10 mouse cellular contexts compared by ENCODE assay signal in genomic region chr11:6599011-6599681, GRCm38 (mm10). TPM values are rescaled to one million over a fixed set of nuclear protein-coding genes. Genes with fewer than 3 reads are reported as not detected.
DNase-seq lines count a peak whose midpoint lies in the region; ATAC-seq and TF ChIP-seq lines count a peak whose summit lies in the region.
"Had no signal": no experiment of that assay in that cellular context is flagged by ENCODE, and none has a peak within 500 bp of the region (broad histone marks: within the 10 kb centered on the region; RNA-seq: fewer than 3 reads in every experiment).

No protein-coding gene starts in this region.

- 12% methylated on average over 27 of the region's 27 CpGs for WGBS in hindbrain, embryonic 15.5 days
- WGBS in neural tube, embryonic 11.5 days, result 18% methylated on average over 27 of the region's 27 CpGs

- no peaks in the 10 kb centered on the region for H3K27me3 ChIP-seq in hindbrain, embryonic 15.5 days
- no peaks in the 10 kb centered on the region for H3K27me3 ChIP-seq in neural tube, embryonic 11.5 days (ENCODE audit: control insufficient read depth, insufficient read depth, low read length)

- peaks cover 64% of the 10 kb centered on the region for H3K4me1 ChIP-seq in hindbrain, embryonic 15.5 days (replicated peaks)
- H3K4me1 ChIP-seq in neural tube, embryonic 11.5 days (ENCODE audit: control insufficient read depth, insufficient read depth, low read length), result peaks cover 12% of the 10 kb centered on the region; the same call in 1 of the 2 replicates

- no peak for TF ChIP-seq CTCF in left cerebral cortex, adult 2 months (IDR thresholded peaks at IDR 0.05)

- intact Hi-C loops in left cerebral cortex, adult 2 months (cut with DNase I), result no loop called here
- intact Hi-C loops in gastrocnemius, postnatal 36 days (cut with DNase I), result no loop called here
- intact Hi-C loops in left cerebral cortex, postnatal 36 days (cut with DNase I), result no loop called here

- DNase-seq in left cerebral cortex, adult 2 months (ENCODE audit: extremely low spot score in 1 of 2, low spot score in 2 of 2), result no peak
- no peak for DNase-seq in left cerebral cortex, adult 11 months (ENCODE audit: low spot score)
- peak; percentile 49 for DNase-seq in embryo, embryonic 9.5 days (ENCODE audit: extremely low spot score)
- DNase-seq in neural tube, embryonic 11.5 days (ENCODE audit: low spot score), result peak; percentile 71
- no peak for DNase-seq in layer of hippocampus, adult 9-11 months
- no peak for DNase-seq in gastrocnemius, postnatal 36 days
- DNase-seq in left cerebral cortex, postnatal 36 days (ENCODE audit: low spot score in 2 of 2), result no peak

- no peaks in the 10 kb centered on the region for H3K9me3 ChIP-seq in hindbrain, embryonic 15.5 days
- H3K9me3 ChIP-seq in neural tube, embryonic 11.5 days (ENCODE audit: control insufficient read depth, low read length), result no peaks in the 10 kb centered on the region
- H3K9me3 ChIP-seq: megakaryocyte, embryonic 14.5 days had no signal

- peak overlapping the region; percentile 76 for H3K27ac ChIP-seq in left cerebral cortex, adult 2 months
- H3K27ac ChIP-seq in hindbrain, embryonic 15.5 days (replicated peaks), result peak overlapping the region; percentile 70
- peak overlapping the region; percentile 47 for H3K27ac ChIP-seq in neural tube, embryonic 11.5 days (ENCODE audit: low read depth, low read length)

- peak overlapping the region; percentile 21 for H3K4me3 ChIP-seq in left cerebral cortex, adult 2 months
- peak overlapping the region; percentile 0; the same call in 1 of the 2 replicates for H3K4me3 ChIP-seq in hindbrain, embryonic 15.5 days
- H3K4me3 ChIP-seq in neural tube, embryonic 11.5 days (ENCODE audit: low read depth, low read length), result no peak overlapping the region
- H3K4me3 ChIP-seq: megakaryocyte, embryonic 14.5 days had no signal

- peaks cover 33% of the 10 kb centered on the region for H3K36me3 ChIP-seq in hindbrain, embryonic 15.5 days
- H3K36me3 ChIP-seq in neural tube, embryonic 11.5 days (ENCODE audit: control insufficient read depth, insufficient read depth, low read length), result peaks cover 15% of the 10 kb centered on the region

- H3K4me2 ChIP-seq in hindbrain, embryonic 15.5 days, result peak overlapping the region; percentile 50
- H3K4me2 ChIP-seq in neural tube, embryonic 11.5 days (ENCODE audit: low read depth), result peak overlapping the region; percentile 32

- H3K9ac ChIP-seq in hindbrain, embryonic 15.5 days, result peak overlapping the region; percentile 35
- H3K9ac ChIP-seq in neural tube, embryonic 11.5 days (ENCODE audit: low read length), result peak overlapping the region; percentile 20

- peak; percentile 16 for ATAC-seq in hindbrain, embryonic 15.5 days (ENCODE audit: low FRiP score, low read depth)
- ATAC-seq in neural tube, embryonic 11.5 days (ENCODE audit: insufficient read depth, low FRiP score, low TSS enrichment), result peak; percentile 73

RNA-seq across cellular contexts. Expression of gene Nacad, which starts 6.7 kb away (rescaled TPM):
- 10 to 100 TPM; 41.4 to 43.8 TPM for total RNA-seq in left cerebral cortex, adult 2 months (2021)
- 85.3 and 89.8 TPM in 2 replicates for polyA plus RNA-seq in hindbrain, embryonic 15.5 days (2015; fragmentation: Nextera tagmentation; extraction: Ambion mirVana)
- polyA plus RNA-seq in neural tube, embryonic 11.5 days (2014; fragmentation: Nextera tagmentation; extraction: Ambion mirVana), result 46.5 and 50.1 TPM in 2 replicates
- total RNA-seq in gastrocnemius, postnatal 36 days (2021), result under 1 TPM; 0.20 to 0.42 TPM
- total RNA-seq in left cerebral cortex, postnatal 36 days (2021), result 10 to 100 TPM; 41.3 to 51.0 TPM

RNA-seq across cellular contexts. Expression of gene Tbrg4, which starts 26.7 kb away (rescaled TPM):
- 10 to 100 TPM; 45.9 to 50.8 TPM for total RNA-seq in left cerebral cortex, adult 2 months (2021)
- 31.8 and 33.0 TPM in 2 replicates for polyA plus RNA-seq in hindbrain, embryonic 15.5 days (2015; fragmentation: Nextera tagmentation; extraction: Ambion mirVana)
- polyA plus RNA-seq in neural tube, embryonic 11.5 days (2014; fragmentation: Nextera tagmentation; extraction: Ambion mirVana), result 41.0 and 43.4 TPM in 2 replicates
- 10 to 100 TPM; 66.8 to 71.7 TPM for total RNA-seq in gastrocnemius, postnatal 36 days (2021)
- 10 to 100 TPM; 48.3 to 58.7 TPM for total RNA-seq in left cerebral cortex, postnatal 36 days (2021)

RNA-seq across cellular contexts. Expression of gene Wap, which starts 39.3 kb away (rescaled TPM):
- not detected for total RNA-seq in left cerebral cortex, adult 2 months (2021)
- not detected in 2 replicates for polyA plus RNA-seq in hindbrain, embryonic 15.5 days (2015; fragmentation: Nextera tagmentation; extraction: Ambion mirVana)
- not detected in 2 replicates for polyA plus RNA-seq in neural tube, embryonic 11.5 days (2014; fragmentation: Nextera tagmentation; extraction: Ambion mirVana)
- total RNA-seq in gastrocnemius, postnatal 36 days (2021), result not detected
- not detected for total RNA-seq in left cerebral cortex, postnatal 36 days (2021)
- total RNA-seq: gastrocnemius, postnatal 4 days had no signal

RNA-seq across cellular contexts. Expression of gene Ccm2, which starts 52.5 kb away (rescaled TPM):
- 10 to 100 TPM; 51.3 to 69.5 TPM for total RNA-seq in left cerebral cortex, adult 2 months (2021)
- 92.2 and 95.9 TPM in 2 replicates for polyA plus RNA-seq in hindbrain, embryonic 15.5 days (2015; fragmentation: Nextera tagmentation; extraction: Ambion mirVana)
- 95.8 and 103 TPM in 2 replicates for polyA plus RNA-seq in neural tube, embryonic 11.5 days (2014; fragmentation: Nextera tagmentation; extraction: Ambion mirVana)
- 10 to 100 TPM; 24.4 to 26.6 TPM for total RNA-seq in gastrocnemius, postnatal 36 days (2021)
- 10 to 100 TPM; 56.1 to 64.1 TPM for total RNA-seq in left cerebral cortex, postnatal 36 days (2021)

RNA-seq across cellular contexts. Expression of gene Ramp3, which starts 59.2 kb away (rescaled TPM):
- total RNA-seq in left cerebral cortex, adult 2 months (2021), result 10 to 100 TPM; 13.0 to 13.5 TPM
- 20.8 and 22.9 TPM in 2 replicates for polyA plus RNA-seq in hindbrain, embryonic 15.5 days (2015; fragmentation: Nextera tagmentation; extraction: Ambion mirVana)
- polyA plus RNA-seq in neural tube, embryonic 11.5 days (2014; fragmentation: Nextera tagmentation; extraction: Ambion mirVana), result 9.3 and 11.8 TPM in 2 replicates
- under 1 TPM in 1 of 2 experiments, not detected in 1; 0.81 TPM for total RNA-seq in gastrocnemius, postnatal 36 days (2021)
- total RNA-seq in left cerebral cortex, postnatal 36 days (2021), result 10 to 100 TPM; 13.6 to 26.8 TPM

Comparison
In these comparisons a context has a peak if more than half of its experiments do, and no peak if none do; other contexts are left out.
1. DNase-seq: peak in embryo, embryonic 9.5 days (single experiment) and neural tube, embryonic 11.5 days (single experiment); none in left cerebral cortex, adult 2 months (0 of 2), left cerebral cortex, adult 11 months (single experiment), layer of hippocampus, adult 9-11 months (single experiment), gastrocnemius, postnatal 36 days (0 of 2) and left cerebral cortex, postnatal 36 days (0 of 2).
2. RNA of gene Nacad, which starts 6.7 kb away (total RNA-seq): 41.3 to 51.0 TPM in left cerebral cortex, postnatal 36 days and 41.4 to 43.8 TPM in left cerebral cortex, adult 2 months; 0.20 to 0.42 TPM in gastrocnemius, postnatal 36 days; every median in the first group is over 10 times any median in the second.
3. Peak in every context shown above with its lines, with median percentiles within 50 percentile points of each other: H3K27ac ChIP-seq.